Mouse (Mus musculus) MEL (cell line): ENCODE results near the gene Tspan4. TPM values are rescaled to one million over a fixed set of nuclear protein-coding genes. Genes with fewer than 3 reads are reported as not detected.

Experiments
- DNase-seq: peaks from one replicate; pipeline ENCODE4 v3.0.0; 2011; ENCODE audit warnings: low read depth, low spot score
- H3K27ac ChIP-seq: 2 replicates; pipeline ENCODE4 v1.5.1; 2012; ENCODE audit warnings: low read depth, mild to moderate bottlenecking, control low read depth, low read length, moderate library complexity; ENCODE audit not compliant: control insufficient read depth
- H3K27me3 ChIP-seq, 2 experiments: fragments of 150-350 bp in 1 of 2; sonication (generic) in 1 of 2; 2 replicates each; pipeline ENCODE4 v1.6.1; 2012; ENCODE audit warnings: low read length in 2 of 2, mild to moderate bottlenecking in 2 of 2, improper control_type of control experiment in 1 of 2, moderate library complexity in 1 of 2; ENCODE audit not compliant: insufficient read depth in 2 of 2, control insufficient read depth in 1 of 2
- H3K36me3 ChIP-seq, 2 experiments: 2 replicates each; pipeline ENCODE4 v1.6.1; 2012 to 2014; ENCODE audit warnings: low read length in 2 of 2, improper control_type of control experiment in 1 of 2, inconsistent platforms in 1 of 2, mild to moderate bottlenecking in 1 of 2; ENCODE audit not compliant: insufficient read depth in 2 of 2, control insufficient read depth in 1 of 2
- H3K4me1 ChIP-seq, 2 experiments: fragments of 150-350 bp in 1 of 2; sonication (generic) in 1 of 2; 2 replicates each; pipeline ENCODE4 v1.6.1; 2012; ENCODE audit warnings: low read length in 2 of 2, improper control_type of control experiment in 1 of 2, mild to moderate bottlenecking in 1 of 2; ENCODE audit not compliant: insufficient read depth in 2 of 2, control insufficient read depth in 1 of 2
- H3K4me3 ChIP-seq, 2 experiments: fragments of 150-350 bp in 1 of 2; sonication (generic) in 1 of 2; 2 replicates each; pipeline ENCODE4 v1.5.1; 2012; ENCODE audit warnings: low read depth in 2 of 2, low read length in 2 of 2, mild to moderate bottlenecking in 2 of 2, moderate library complexity in 2 of 2, control low read depth in 1 of 2, improper control_type of control experiment in 1 of 2; ENCODE audit not compliant: control insufficient read depth in 1 of 2, insufficient read depth in 1 of 2
- H3K79me2 ChIP-seq: 2 replicates; pipeline ENCODE4 v1.6.1; 2012; ENCODE audit warnings: mild to moderate bottlenecking, low read length, moderate library complexity; ENCODE audit not compliant: control insufficient read depth, poor library complexity, insufficient read depth
- H3K9ac ChIP-seq: 2 replicates; pipeline ENCODE4 v1.6.1; 2012; ENCODE audit warnings: low read depth, mild to moderate bottlenecking, control low read depth, low read length, moderate library complexity; ENCODE audit not compliant: control insufficient read depth, poor library complexity, severe bottlenecking
- H3K9me3 ChIP-seq: fragments of 150-350 bp; sonication (generic); replicated peaks from 2 replicates; pipeline ENCODE4 v1.6.1; 2012; ENCODE audit warnings: mild to moderate bottlenecking, low read length, improper control_type of control experiment, moderate library complexity; ENCODE audit not compliant: insufficient read depth
- CHD2 ChIP-seq: IDR thresholded peaks from 2 replicates; pipeline ENCODE4 v1.6.1; 2011; ENCODE audit warnings: low read length, improper control_type of control experiment
- CTCF ChIP-seq, 3 experiments: IDR thresholded peaks in 2 of 3; conservative IDR thresholded peaks in 1 of 3; 2 replicates each; pipeline ENCODE4 v1.5.1; 2011 to 2012; ENCODE audit warnings: low read length in 3 of 3, low read depth in 2 of 3, mild to moderate bottlenecking in 2 of 3, improper control_type of control experiment in 1 of 3, inconsistent platforms in 1 of 3, mixed read lengths in 1 of 3, moderate library complexity in 1 of 3; ENCODE audit not compliant: control insufficient read depth in 1 of 3, insufficient read depth in 1 of 3, poor library complexity in 1 of 3, severe bottlenecking in 1 of 3
- ELF1 ChIP-seq: IDR thresholded peaks from 2 replicates; pipeline ENCODE4 v1.6.1; 2014; ENCODE audit warnings: low read depth, mild to moderate bottlenecking, inconsistent platforms, low read length, improper control_type of control experiment, moderate library complexity
- ETS1 ChIP-seq: IDR thresholded peaks from 2 replicates; pipeline ENCODE4 v1.6.1; 2012; ENCODE audit warnings: low read depth, mild to moderate bottlenecking, inconsistent platforms, low read length, improper control_type of control experiment, moderate library complexity
- GATA1 ChIP-seq: IDR thresholded peaks from 2 replicates; pipeline ENCODE4 v1.6.1; 2011; ENCODE audit warnings: low read depth, low read length, improper control_type of control experiment
- HCFC1 ChIP-seq: IDR thresholded peaks from 2 replicates; pipeline ENCODE4 v1.6.1; 2012; ENCODE audit warnings: low read depth, mild to moderate bottlenecking, inconsistent platforms, low read length, improper control_type of control experiment, moderate library complexity
- JUND ChIP-seq: IDR thresholded peaks from 2 replicates; pipeline ENCODE4 v1.6.1; 2011; ENCODE audit warnings: low read depth, mild to moderate bottlenecking, improper control_type of control experiment, low read length
- KAT2A ChIP-seq: conservative IDR thresholded peaks from 2 replicates; pipeline ENCODE4 v1.6.1; 2012; ENCODE audit warnings: low read depth, low read length, improper control_type of control experiment, inconsistent platforms
- MYB ChIP-seq: IDR thresholded peaks from 2 replicates; pipeline ENCODE4 v1.6.1; 2011; ENCODE audit warnings: mild to moderate bottlenecking, low read depth, low read length, improper control_type of control experiment
- NRF1 ChIP-seq: IDR thresholded peaks from 2 replicates; pipeline ENCODE4 v1.6.1; 2014; ENCODE audit warnings: low read depth, mild to moderate bottlenecking, inconsistent platforms, low read length, improper control_type of control experiment, moderate library complexity; ENCODE audit not compliant: poor library complexity, insufficient read depth, severe bottlenecking
- POLR2A ChIP-seq, 2 experiments: IDR thresholded peaks; 2 replicates each; pipeline ENCODE4 v1.6.1; 2011 to 2012; ENCODE audit warnings: low read length in 2 of 2, mild to moderate bottlenecking in 2 of 2, control low read depth in 1 of 2, improper control_type of control experiment in 1 of 2, low read depth in 1 of 2, moderate library complexity in 1 of 2; ENCODE audit not compliant: control insufficient read depth in 1 of 2, insufficient read depth in 1 of 2, poor library complexity in 1 of 2
- RAD21 ChIP-seq: IDR thresholded peaks from 2 replicates; pipeline ENCODE4 v1.6.1; 2011; ENCODE audit warnings: mild to moderate bottlenecking, low read depth, low read length, improper control_type of control experiment
- SMC3 ChIP-seq: IDR thresholded peaks from 2 replicates; pipeline ENCODE4 v1.6.1; 2011; ENCODE audit warnings: low read depth, low read length, improper control_type of control experiment
- TBP ChIP-seq: IDR thresholded peaks from 2 replicates; pipeline ENCODE4 v1.8.0; 2011; ENCODE audit warnings: low read depth, low read length, improper control_type of control experiment
- UBTF ChIP-seq: IDR thresholded peaks from 2 replicates; pipeline ENCODE4 v1.6.1; 2012; ENCODE audit warnings: low read depth, mild to moderate bottlenecking, inconsistent platforms, low read length, improper control_type of control experiment, moderate library complexity, borderline replicate concordance; ENCODE audit not compliant: insufficient read depth
- USF1 ChIP-seq: IDR thresholded peaks from 2 replicates; pipeline ENCODE4 v1.6.1; 2014; ENCODE audit warnings: low read depth, mild to moderate bottlenecking, inconsistent platforms, low read length, improper control_type of control experiment, moderate library complexity
- ZNF384 ChIP-seq: IDR thresholded peaks from 2 replicates; pipeline ENCODE4 v1.6.1; 2012; ENCODE audit warnings: low read depth, mild to moderate bottlenecking, inconsistent platforms, low read length, improper control_type of control experiment
- polyA plus RNA-seq, 2 experiments: library from polyadenylated mRNA; stranded (reverse) in 1 of 2; unstranded in 1 of 2; fragments of >175 nt in 1 of 2; fragments of >200 nt in 1 of 2; gene quantifications; 2 replicates each; pipeline versions ENCODE4 v1.2.1 to v1.2.4; 2012; ENCODE audit warnings: low replicate concordance in 2 of 2, low read depth in 1 of 2; ENCODE audit not compliant: insufficient read length in 2 of 2, insufficient read depth in 1 of 2, missing spikeins in 1 of 2
- total RNA-seq: library from RNA; depleted of rRNA; stranded (reverse); fragments of 300-350 nt; gene quantifications from 2 replicates; pipeline ENCODE4 v1.2.3, GENCODE M21; 2012

Gene Tspan4
- total and polyA plus RNA-seq, 3 experiments = 97.9 to 110 TPM; not detected in 1

DNA sequence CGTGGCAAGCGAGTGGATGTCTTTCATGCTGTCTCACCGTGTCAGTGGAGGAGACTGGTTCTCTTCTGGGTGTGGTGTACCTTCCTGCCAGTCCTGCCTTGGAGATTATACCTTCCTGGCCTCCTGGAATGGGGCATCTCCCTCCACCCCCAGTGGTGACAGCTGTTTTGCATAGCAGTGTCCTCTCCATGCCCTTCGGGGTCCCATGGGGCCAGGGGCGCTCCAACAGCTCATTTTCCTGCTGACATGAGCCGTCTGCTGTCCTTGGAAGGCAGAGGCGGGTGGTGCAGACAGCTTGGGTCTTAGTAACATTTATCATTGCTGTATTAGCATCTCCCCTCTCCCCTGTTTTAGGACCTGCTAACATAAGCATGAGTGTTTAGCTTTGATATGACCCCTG lies 12.1 kb downstream of the Tspan4 start:
- no peak overlapping the region for H3K4me3 ChIP-seq
- H3K36me3 ChIP-seq = no peaks in the 10 kb centered on the region
- H3K9me3 ChIP-seq = no peaks in the 10 kb centered on the region
- H3K27me3 ChIP-seq = no peaks in the 10 kb centered on the region
- no peak overlapping the region for H3K9ac ChIP-seq
- no peaks in the 10 kb centered on the region for H3K4me1 ChIP-seq
- TF ChIP-seq ELF1 = no peak
- 0 out of 4 replicates have a peak, but pooled peaks of 1 of the 2 experiments have one; percentile 10 for TF ChIP-seq POLR2A (IDR thresholded peaks at IDR 0.05; ENCODE audit: control insufficient read depth in 1 of 2, insufficient read depth in 1 of 2, low read depth in 1 of 2, low read length in 2 of 2, poor library complexity in 1 of 2)
- no peaks in the 10 kb centered on the region for H3K79me2 ChIP-seq
- DNase-seq = no peak
- H3K27ac ChIP-seq = no peak overlapping the region

DNA sequence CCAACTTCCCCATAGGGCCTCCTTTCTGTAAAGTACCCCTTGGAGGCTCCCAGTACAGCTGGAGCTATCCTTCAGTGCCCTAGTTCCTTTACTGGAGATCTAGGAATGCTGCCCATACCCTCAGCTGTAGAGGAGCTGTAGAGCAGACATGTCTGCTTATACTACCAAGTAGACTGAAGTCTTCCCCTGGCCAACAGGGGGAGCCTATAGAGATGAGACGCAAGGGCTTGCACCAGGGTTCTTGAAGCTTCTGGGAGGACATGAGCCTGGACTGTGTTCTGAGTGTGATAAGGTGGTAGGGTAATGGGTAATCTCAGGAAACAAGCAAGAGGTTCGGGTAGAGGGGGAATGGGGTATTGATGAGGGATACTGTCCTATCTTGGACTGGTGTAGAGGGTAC lies 16.1 kb downstream of the Tspan4 start:
- H3K9me3 ChIP-seq = no peaks in the 10 kb centered on the region
- H3K27me3 ChIP-seq = no peaks in the 10 kb centered on the region
- no peaks in the 10 kb centered on the region; a peak in 1 of 4 replicates for H3K36me3 ChIP-seq
- peak; percentile 64 for DNase-seq
- no peaks in the 10 kb centered on the region for H3K79me2 ChIP-seq
- 0 out of 4 replicates have a peak, but pooled peaks of 1 of the 2 experiments have one; percentile 3 for TF ChIP-seq POLR2A (IDR thresholded peaks at IDR 0.05; ENCODE audit: control insufficient read depth in 1 of 2, insufficient read depth in 1 of 2, low read depth in 1 of 2, low read length in 2 of 2, poor library complexity in 1 of 2)
- no peak for TF ChIP-seq TBP
- TF ChIP-seq USF1 = no peak
- no peak for TF ChIP-seq UBTF
- TF ChIP-seq RAD21 = no peak; the same call in 1 of the 2 replicates
- no peak for TF ChIP-seq HCFC1
- no peak for TF ChIP-seq MYB
- no peak for TF ChIP-seq ZNF384
- TF ChIP-seq JUND = no peak
- TF ChIP-seq CHD2 = no peak
- TF ChIP-seq NRF1 = no peak
- no peak for TF ChIP-seq GATA1
- TF ChIP-seq SMC3 = peak; percentile 56
- peak; percentile 30 to 64 (median 43) for TF ChIP-seq CTCF (IDR thresholded peaks at IDR 0.05 in 2 of 3, conservative IDR thresholded peaks at IDR 0.05 in 1 of 3; ENCODE audit: control insufficient read depth in 1 of 3, insufficient read depth in 1 of 3, low read depth in 2 of 3, low read length in 3 of 3, poor library complexity in 1 of 3, severe bottlenecking in 1 of 3)
- no peak for TF ChIP-seq ETS1
- no peak for TF ChIP-seq KAT2A
- no peak overlapping the region for H3K9ac ChIP-seq
- no peaks in the 10 kb centered on the region for H3K4me1 ChIP-seq
- H3K27ac ChIP-seq = no peak overlapping the region
- H3K4me3 ChIP-seq = no peak overlapping the region
